Mouse (Mus musculus): ENCODE measurements at regions not wholly inside any gene's neighbourhood (a gene's known extent, or its start where the extent isn't known, plus 50 kb on each side); places are given as distances from the start of the nearest gene placed in this dataset.

GRCm38 (mm10) chr1:153962161-153962720, 62.2 kb upstream of the Teddm2 start:
- Histone ChIP-seq H3K27ac (ENCODE audit: low read length) (no peak overlapping the region), H3K4me2 (ENCODE audit: low read depth, low read length) (no peak overlapping the region), H3K9ac (ENCODE audit: low read depth, low read length) (no peak overlapping the region), H3K27me3 (ENCODE audit: control insufficient read depth, insufficient read depth, low read depth, low read length) (no peaks in the 10 kb centered on the region), H3K4me1 (ENCODE audit: control insufficient read depth, low read depth, low read length) (no peaks in the 10 kb centered on the region), H3K9me3 (replicated peaks; ENCODE audit: control insufficient read depth, low read length) (no peaks in the 10 kb centered on the region), H3K36me3 (ENCODE audit: control insufficient read depth, insufficient read depth) (no peaks in the 10 kb centered on the region), H3K4me3 (ENCODE audit: low read depth, low read length) (no peak overlapping the region)
- 0 out of 2 replicates have a peak, but pooled peaks have one; percentile 27 for ATAC-seq (ENCODE audit: low read depth)
- 54% methylated on average over 8 of the region's 8 CpGs for WGBS (ENCODE audit: insufficient replicate concordance)

GRCm38 (mm10) chr1:153963744-153964342, 63.8 kb upstream of the Teddm2 start:
- Histone ChIP-seq H3K4me1 (ENCODE audit: control insufficient read depth, low read depth, low read length) (no peaks in the 10 kb centered on the region), H3K9me3 (replicated peaks; ENCODE audit: control insufficient read depth, low read length) (no peaks in the 10 kb centered on the region), H3K36me3 (ENCODE audit: control insufficient read depth, insufficient read depth) (no peaks in the 10 kb centered on the region), H3K27me3 (ENCODE audit: control insufficient read depth, insufficient read depth, low read depth, low read length) (no peaks in the 10 kb centered on the region), H3K4me2 (ENCODE audit: low read depth, low read length) (no peak overlapping the region), H3K9ac (ENCODE audit: low read depth, low read length) (no peak overlapping the region), H3K4me3 (ENCODE audit: low read depth, low read length) (no peak overlapping the region), H3K27ac (ENCODE audit: low read length) (no peak overlapping the region)
- 52% methylated on average over 9 of the region's 9 CpGs for WGBS (ENCODE audit: insufficient replicate concordance)
- ATAC-seq (ENCODE audit: low read depth), result no peak

GRCm38 (mm10) chr1:153969401-153969800, 69.4 kb upstream of the Teddm2 start:
- no peaks in the 10 kb centered on the region for H3K4me1 ChIP-seq (ENCODE audit: control insufficient read depth, low read depth, low read length)
- H3K9me3 ChIP-seq (replicated peaks; ENCODE audit: control insufficient read depth, low read length), result no peaks in the 10 kb centered on the region
- H3K4me2 ChIP-seq (ENCODE audit: low read depth, low read length), result no peak overlapping the region
- H3K9ac ChIP-seq (ENCODE audit: low read depth, low read length), result no peak overlapping the region
- ATAC-seq (ENCODE audit: low read depth), result no peak
- no peaks in the 10 kb centered on the region for H3K27me3 ChIP-seq (ENCODE audit: control insufficient read depth, insufficient read depth, low read depth, low read length)
- no peak overlapping the region for H3K4me3 ChIP-seq (ENCODE audit: low read depth, low read length)
- no peaks in the 10 kb centered on the region for H3K36me3 ChIP-seq (ENCODE audit: control insufficient read depth, insufficient read depth)
- WGBS (ENCODE audit: insufficient replicate concordance), result 53% methylated on average over 4 of the region's 4 CpGs
- no peak overlapping the region for H3K27ac ChIP-seq (ENCODE audit: low read length)

- Histone ChIP-seq H3K9ac (ENCODE audit: low read depth, low read length) (no peak overlapping the region), H3K27ac (ENCODE audit: low read length) (no peak overlapping the region), H3K4me3 (ENCODE audit: low read depth, low read length) (no peak overlapping the region), H3K36me3 (ENCODE audit: control insufficient read depth, insufficient read depth) (no peaks in the 10 kb centered on the region), H3K4me1 (ENCODE audit: control insufficient read depth, low read depth, low read length) (no peaks in the 10 kb centered on the region), H3K27me3 (ENCODE audit: control insufficient read depth, insufficient read depth, low read depth, low read length) (no peaks in the 10 kb centered on the region), H3K4me2 (ENCODE audit: low read depth, low read length) (no peak overlapping the region), H3K9me3 (replicated peaks; ENCODE audit: control insufficient read depth, low read length) (no peaks in the 10 kb centered on the region)
- ATAC-seq (ENCODE audit: low read depth), result no peak
- 46% methylated on average over 1 of the region's 1 CpGs for WGBS (ENCODE audit: insufficient replicate concordance)
Measured at GRCm38 (mm10) chr1:153974300-153974699, 74.3 kb upstream of the Teddm2 start.

GRCm38 (mm10) chr1:153977963-153978726, 78.1 kb upstream of the Teddm2 start:
- Histone ChIP-seq H3K4me2 (ENCODE audit: low read depth, low read length) (no peak overlapping the region), H3K36me3 (ENCODE audit: control insufficient read depth, insufficient read depth) (no peaks in the 10 kb centered on the region), H3K27me3 (ENCODE audit: control insufficient read depth, insufficient read depth, low read depth, low read length) (no peaks in the 10 kb centered on the region), H3K4me3 (ENCODE audit: low read depth, low read length) (no peak overlapping the region), H3K4me1 (ENCODE audit: control insufficient read depth, low read depth, low read length) (no peaks in the 10 kb centered on the region), H3K9ac (ENCODE audit: low read depth, low read length) (no peak overlapping the region), H3K27ac (ENCODE audit: low read length) (no peak overlapping the region), H3K9me3 (replicated peaks; ENCODE audit: control insufficient read depth, low read length) (no peaks in the 10 kb centered on the region)
- no peak for ATAC-seq (ENCODE audit: low read depth)
- WGBS (ENCODE audit: insufficient replicate concordance), result 68% methylated on average over 5 of the region's 5 CpGs

- Histone ChIP-seq H3K4me1 (ENCODE audit: control insufficient read depth, low read depth, low read length) (no peaks in the 10 kb centered on the region), H3K9me3 (replicated peaks; ENCODE audit: control insufficient read depth, low read length) (no peaks in the 10 kb centered on the region), H3K36me3 (ENCODE audit: control insufficient read depth, insufficient read depth) (no peaks in the 10 kb centered on the region), H3K4me3 (ENCODE audit: low read depth, low read length) (no peak overlapping the region), H3K4me2 (ENCODE audit: low read depth, low read length) (no peak overlapping the region), H3K27me3 (ENCODE audit: control insufficient read depth, insufficient read depth, low read depth, low read length) (no peaks in the 10 kb centered on the region), H3K27ac (ENCODE audit: low read length) (no peak overlapping the region), H3K9ac (ENCODE audit: low read depth, low read length) (no peak overlapping the region)
- 0 out of 2 replicates have a peak, but pooled peaks have one; percentile 45 for ATAC-seq (ENCODE audit: low read depth)
- 46% methylated on average over 6 of the region's 6 CpGs for WGBS (ENCODE audit: insufficient replicate concordance)
Measured at GRCm38 (mm10) chr1:153980886-153981285, 80.9 kb upstream of the Teddm2 start.

- H3K4me1 ChIP-seq (ENCODE audit: control insufficient read depth, low read depth, low read length), result no peaks in the 10 kb centered on the region; the same call in 1 of the 2 replicates
- H3K36me3 ChIP-seq (ENCODE audit: control insufficient read depth, insufficient read depth), result no peaks in the 10 kb centered on the region
- no peaks in the 10 kb centered on the region for H3K27me3 ChIP-seq (ENCODE audit: control insufficient read depth, insufficient read depth, low read depth, low read length)
- 68% methylated on average over 5 of the region's 5 CpGs for WGBS (ENCODE audit: insufficient replicate concordance)
- no peak overlapping the region for H3K4me3 ChIP-seq (ENCODE audit: low read depth, low read length)
- no peak overlapping the region for H3K9ac ChIP-seq (ENCODE audit: low read depth, low read length)
- H3K4me2 ChIP-seq (ENCODE audit: low read depth, low read length), result no peak overlapping the region
- no peak overlapping the region for H3K27ac ChIP-seq (ENCODE audit: low read length)
- H3K9me3 ChIP-seq (replicated peaks; ENCODE audit: control insufficient read depth, low read length), result no peaks in the 10 kb centered on the region
- no peak for ATAC-seq (ENCODE audit: low read depth)
Measured at GRCm38 (mm10) chr1:153985595-153985994, 85.6 kb upstream of the Teddm2 start.

- Histone ChIP-seq H3K9ac (ENCODE audit: low read depth, low read length) (no peak overlapping the region), H3K36me3 (ENCODE audit: control insufficient read depth, insufficient read depth) (no peaks in the 10 kb centered on the region), H3K4me2 (ENCODE audit: low read depth, low read length) (no peak overlapping the region), H3K9me3 (replicated peaks; ENCODE audit: control insufficient read depth, low read length) (no peaks in the 10 kb centered on the region), H3K27me3 (ENCODE audit: control insufficient read depth, insufficient read depth, low read depth, low read length) (no peaks in the 10 kb centered on the region), H3K4me1 (ENCODE audit: control insufficient read depth, low read depth, low read length) (no peaks in the 10 kb centered on the region; the same call in 1 of the 2 replicates), H3K27ac (ENCODE audit: low read length) (no peak overlapping the region), H3K4me3 (ENCODE audit: low read depth, low read length) (no peak overlapping the region)
- 66% methylated on average over 6 of the region's 6 CpGs for WGBS (ENCODE audit: insufficient replicate concordance)
- no peak for ATAC-seq (ENCODE audit: low read depth)
Measured at GRCm38 (mm10) chr1:153986632-153987031, 86.6 kb upstream of the Teddm2 start.

GRCm38 (mm10) chr1:153988297-153988696, 88.3 kb upstream of the Teddm2 start:
- peak; percentile 66 for ATAC-seq (ENCODE audit: low read depth)
- H3K4me3 ChIP-seq (ENCODE audit: low read depth, low read length), result no peak overlapping the region

More at GRCm38 (mm10) chr1:153988297-153988696, 88.3 kb upstream of the Teddm2 start:
- Histone ChIP-seq H3K27ac (ENCODE audit: low read length) (peak overlapping the region; percentile 81), H3K27me3 (ENCODE audit: control insufficient read depth, insufficient read depth, low read depth, low read length) (no peaks in the 10 kb centered on the region), H3K4me2 (ENCODE audit: low read depth, low read length) (no peak overlapping the region), H3K4me1 (ENCODE audit: control insufficient read depth, low read depth, low read length) (no peaks in the 10 kb centered on the region; the same call in 1 of the 2 replicates), H3K9ac (ENCODE audit: low read depth, low read length) (no peak overlapping the region), H3K9me3 (replicated peaks; ENCODE audit: control insufficient read depth, low read length) (no peaks in the 10 kb centered on the region), H3K36me3 (ENCODE audit: control insufficient read depth, insufficient read depth) (no peaks in the 10 kb centered on the region)
- 29% methylated on average over 2 of the region's 2 CpGs for WGBS (ENCODE audit: insufficient replicate concordance)
